Mouse (Mus musculus) urinary bladder, postnatal 4 days (tissue): ENCODE measurements around the gene Zbtb9.

Source experiments
- DNase-seq, 2 experiments: peaks; one replicate each; pipeline ENCODE4 v3.0.0; 2021 to 2022; ENCODE audit warnings: low spot score in 2 of 2

The Zbtb9 gene

GRCm38 (mm10) chr17:27011998-27012672 is 39.2 kb downstream of the Zbtb9 start:
- no peak for DNase-seq

GRCm38 (mm10) chr17:27012909-27013308 is 39.9 kb downstream of the Zbtb9 start:
- DNase-seq, result no peak

DNA sequence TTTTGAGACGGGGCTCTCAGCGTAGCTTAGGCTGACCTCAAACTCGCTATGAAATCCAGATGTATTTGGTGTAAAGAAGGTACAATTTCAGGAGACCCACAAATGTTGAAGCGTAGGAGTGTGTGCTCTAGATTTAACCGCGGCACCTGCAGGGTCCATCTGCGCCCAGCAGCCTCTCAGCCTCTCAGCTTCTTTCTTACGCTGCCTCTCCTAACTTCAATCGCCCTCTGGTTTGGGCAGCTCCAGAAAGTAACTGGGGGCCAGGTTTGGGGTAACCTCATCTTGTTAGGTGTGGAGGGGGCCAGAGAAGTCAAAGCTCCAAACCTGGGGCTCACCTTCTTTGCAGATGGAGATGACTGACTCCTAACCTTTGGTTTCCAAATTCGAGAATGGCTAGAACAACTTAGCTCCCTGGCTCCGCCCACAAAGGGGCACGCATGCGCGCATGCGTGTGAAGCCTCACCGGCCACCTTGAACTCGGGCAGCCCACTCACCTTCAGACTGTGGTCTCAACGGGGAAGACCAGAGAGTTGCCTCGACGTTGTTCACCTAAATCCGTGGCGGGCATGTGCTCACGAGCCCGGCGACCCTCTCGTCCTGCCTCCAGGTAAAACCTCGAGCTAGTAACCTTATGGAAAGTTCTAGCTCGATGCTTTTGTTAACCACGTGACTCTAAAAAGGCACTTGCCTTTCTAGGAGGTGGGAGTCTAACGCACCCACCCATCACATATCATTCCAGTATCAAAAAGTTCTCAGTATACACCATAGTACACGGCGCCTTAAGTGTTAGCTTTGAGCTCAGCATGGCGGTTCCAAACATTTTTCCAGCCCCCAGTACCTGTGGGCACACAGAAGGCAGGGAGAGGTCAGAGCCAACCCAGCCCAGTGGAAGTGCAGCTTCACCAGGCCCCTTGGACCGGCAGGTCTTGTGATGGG is 44.9 kb downstream of the Zbtb9 start:
- peak; percentile 80 to 87 for DNase-seq

DNA sequence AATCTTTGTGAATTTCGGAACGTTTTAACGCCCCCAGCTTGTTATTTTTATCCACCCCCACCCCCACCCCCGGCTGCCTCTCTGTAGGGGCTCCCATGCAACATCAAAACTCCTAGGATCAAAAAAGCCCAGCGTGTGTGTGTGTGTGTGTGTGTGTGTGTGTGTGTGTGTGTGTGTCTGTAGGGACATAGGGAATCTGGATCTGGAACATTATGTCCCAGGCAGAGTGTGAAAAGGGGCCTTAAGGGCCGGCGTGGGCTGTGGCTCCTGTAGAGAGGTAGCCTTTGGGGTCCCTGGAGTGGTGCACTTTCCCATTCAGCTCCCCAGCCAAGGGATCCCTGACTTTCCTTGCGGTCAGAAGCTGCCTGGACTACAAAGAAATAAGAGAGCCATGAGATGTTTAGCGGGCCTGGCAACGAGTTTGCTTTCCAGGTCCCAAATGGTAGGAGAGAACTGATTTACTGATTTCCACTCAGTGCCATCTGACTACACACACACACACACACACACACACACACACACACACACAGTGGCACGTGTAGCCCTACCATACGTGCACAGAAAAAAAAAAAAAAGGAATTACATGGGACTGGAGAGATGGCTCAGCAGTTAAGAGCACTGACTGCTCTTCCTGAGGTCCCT is 45.7 kb downstream of the Zbtb9 start:
- peak in 1 of 2 experiments; percentile 24 for DNase-seq

- no peak for DNase-seq
Measured at GRCm38 (mm10) chr17:27021076-27021475, 48.1 kb downstream of the Zbtb9 start.

GRCm38 (mm10) chr17:27021736-27022135 is 48.8 kb downstream of the Zbtb9 start:
- DNase-seq, result no peak

GRCm38 (mm10) chr17:27023342-27023741 is 50.4 kb downstream of the Zbtb9 start:
- DNase-seq, result no peak

GRCm38 (mm10) chr17:27025326-27025902 is 52.4 kb downstream of the Zbtb9 start:
- DNase-seq, result no peak

DNA sequence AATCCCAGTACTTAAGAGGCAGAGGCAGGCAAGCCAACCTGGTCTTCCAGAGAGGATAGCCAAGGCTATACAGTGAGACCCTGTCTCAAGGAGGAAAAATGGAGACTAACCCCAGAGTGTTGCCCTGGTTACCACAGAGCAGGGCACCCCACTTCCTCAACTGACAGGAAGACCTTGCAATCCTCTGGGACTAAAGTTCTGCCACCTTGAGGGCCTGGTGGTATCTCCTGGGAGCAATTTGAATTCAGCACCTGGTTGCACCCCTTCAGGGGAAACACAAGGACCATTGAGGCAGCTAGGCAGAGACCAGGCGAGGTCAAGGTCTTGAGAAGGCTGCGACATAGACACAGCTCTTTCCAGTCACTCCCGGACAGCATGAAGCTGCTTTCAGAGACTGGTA is 53.0 kb downstream of the Zbtb9 start:
- DNase-seq, result no peak

DNA sequence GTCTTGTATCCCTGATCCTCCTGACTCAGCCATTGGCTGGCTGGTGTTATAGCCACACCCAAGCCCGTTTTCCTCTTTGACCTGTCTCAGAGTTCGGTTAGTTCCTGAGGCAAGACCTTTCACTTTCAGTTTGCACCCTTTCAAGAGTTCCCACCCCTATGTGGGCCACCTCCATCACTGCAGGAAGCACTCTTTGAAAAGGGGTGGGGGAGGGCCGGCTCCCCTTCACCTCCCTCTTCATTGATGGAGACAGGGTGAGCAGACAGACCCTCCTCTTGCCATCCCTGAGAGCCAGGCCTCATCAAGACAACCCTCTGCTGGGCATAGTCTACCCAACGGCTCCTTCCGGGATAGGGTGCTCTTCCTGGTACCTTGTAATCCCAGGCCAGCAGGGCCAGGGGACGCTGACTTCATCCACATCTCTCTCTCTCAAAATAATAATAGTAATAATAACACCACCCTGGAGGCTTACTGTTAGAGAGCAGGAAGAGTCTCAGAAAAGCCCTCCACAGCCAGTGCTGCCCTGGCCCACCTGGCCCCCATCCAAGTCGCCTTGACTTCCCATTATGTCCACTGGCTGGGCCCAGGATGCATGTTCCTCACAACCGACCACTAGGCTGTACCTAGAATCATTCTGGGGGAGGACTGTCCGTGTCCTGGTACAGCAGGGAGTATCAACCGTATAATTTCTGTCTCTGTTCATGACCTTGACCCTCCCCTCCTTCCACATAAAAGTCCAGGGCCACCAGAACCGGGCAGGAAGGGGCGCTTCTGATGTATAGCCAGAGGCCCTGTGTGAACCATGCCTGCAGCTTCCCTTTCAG is 54.7 kb downstream of the Zbtb9 start:
- DNase-seq, result no peak

DNA sequence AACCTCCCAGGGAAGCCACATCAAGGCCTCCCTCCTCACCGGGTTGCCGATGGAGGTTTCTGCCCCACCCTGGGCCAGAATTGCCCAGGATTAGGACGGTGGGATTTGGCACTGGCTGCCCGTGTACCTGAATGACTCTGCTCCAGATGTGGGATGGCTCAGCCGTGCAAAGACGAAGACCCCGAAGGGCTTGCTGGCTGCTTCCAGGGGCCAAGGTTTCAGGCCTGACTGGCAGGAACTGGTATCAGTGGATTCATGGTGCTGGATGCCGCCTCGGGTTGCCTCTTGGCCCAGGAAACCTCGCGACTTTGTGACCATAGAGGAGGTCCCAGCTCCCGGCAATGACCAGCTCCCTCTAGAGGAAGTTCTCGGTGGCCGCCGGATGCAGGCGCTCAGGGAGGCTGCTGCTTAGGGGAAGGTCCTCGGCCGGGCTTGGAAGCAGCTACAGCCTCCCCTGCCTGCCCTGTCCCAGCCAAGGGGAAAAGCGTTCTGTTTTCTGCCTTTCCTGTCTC is 55.4 kb downstream of the Zbtb9 start:
- DNase-seq, result peak; percentile 87 to 93

DNA sequence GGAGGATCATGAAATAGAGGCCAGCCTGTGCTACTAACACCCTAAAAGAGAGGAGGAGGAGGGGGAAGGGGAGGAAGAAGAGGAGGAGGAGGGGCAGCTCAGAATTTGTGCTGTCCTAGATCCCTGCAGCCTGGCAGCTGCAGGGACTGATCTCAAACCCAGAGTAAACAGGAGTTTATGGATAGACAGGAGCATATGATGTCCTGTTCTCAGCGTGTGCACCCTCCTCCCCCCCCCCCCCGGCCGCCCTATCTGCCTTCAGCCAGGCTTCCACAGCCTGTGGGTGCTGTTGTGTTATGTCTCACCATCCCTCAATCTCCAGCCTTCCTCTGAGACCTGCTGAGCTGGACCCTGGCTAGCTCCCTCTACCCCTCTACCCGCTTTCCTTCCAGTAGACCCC is 55.9 kb downstream of the Zbtb9 start, which contains the start of gene Bak1:
Gene Bak1, minus strand, starts transcription at position 101 of the 400 bp plus-strand sequence.
- no peak for DNase-seq

DNA sequence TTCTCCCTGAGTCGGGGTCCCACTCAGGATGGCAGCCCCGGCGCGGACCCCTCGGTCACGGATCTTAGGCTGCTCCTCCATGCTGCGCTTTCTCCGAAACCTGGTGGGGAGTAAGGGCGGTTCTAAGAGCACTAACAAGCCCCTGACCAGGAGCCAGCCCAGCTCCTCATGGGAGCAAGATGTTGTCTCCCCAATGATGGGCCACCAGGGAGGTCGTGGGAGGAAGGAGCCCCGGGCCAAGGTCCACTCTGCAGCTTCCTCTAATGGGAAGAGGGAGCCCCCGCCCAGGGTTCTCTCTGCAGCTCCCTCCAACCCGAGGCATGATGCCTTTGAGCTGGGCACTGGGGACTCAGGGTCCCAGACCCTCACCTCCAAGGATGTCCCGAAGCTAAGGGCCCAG is 56.5 kb downstream of the Zbtb9 start:
- DNase-seq, result no peak

DNA sequence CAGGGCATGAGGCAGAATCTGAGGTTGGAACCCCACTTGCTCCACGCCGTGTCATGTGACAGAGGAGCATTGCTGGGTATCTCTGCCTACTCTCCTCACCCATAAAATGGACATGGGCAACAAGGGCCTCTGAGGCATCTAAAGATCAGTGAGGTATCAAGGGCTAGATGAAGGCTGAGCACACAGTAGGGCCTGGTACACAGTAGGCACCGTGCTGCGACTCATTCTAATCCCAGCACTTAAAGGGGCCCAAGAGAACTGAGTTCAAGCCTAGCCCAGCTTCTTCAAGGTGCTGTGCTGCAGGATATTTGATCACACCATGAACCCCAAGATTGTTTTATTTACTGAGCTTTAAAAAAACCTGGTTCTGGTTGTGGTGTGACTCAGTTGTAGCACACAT is 57.9 kb downstream of the Zbtb9 start:
- DNase-seq, result no peak

GRCm38 (mm10) chr17:27032328-27032727 is 59.4 kb downstream of the Zbtb9 start:
- DNase-seq, result no peak

GRCm38 (mm10) chr17:27032869-27033268 is 59.9 kb downstream of the Zbtb9 start:
- peak; percentile 74 to 86 for DNase-seq

DNA sequence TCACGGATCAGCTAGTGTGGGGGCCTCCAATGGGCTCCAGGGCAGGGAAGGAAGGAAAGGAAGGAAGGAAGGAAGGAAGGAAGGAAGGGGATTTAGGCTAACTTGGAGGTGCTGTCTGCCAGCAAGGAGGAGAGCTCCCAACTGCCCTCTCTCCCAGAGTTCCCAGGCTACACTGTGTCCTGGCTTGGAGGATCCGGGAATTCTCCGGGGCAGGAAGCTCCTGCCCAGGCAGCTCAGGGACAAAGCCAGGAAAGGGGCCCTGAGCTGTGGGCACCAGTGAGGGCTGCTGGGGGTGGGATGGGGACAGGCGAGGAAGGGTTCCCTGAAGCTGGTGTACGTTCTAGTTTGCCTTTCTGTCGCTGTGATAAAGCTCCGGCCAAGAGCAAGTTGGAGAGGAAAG is 63.5 kb downstream of the Zbtb9 start:
- DNase-seq, result no peak

GRCm38 (mm10) chr17:27038335-27039050 is 65.5 kb downstream of the Zbtb9 start:
- DNase-seq, result no peak

GRCm38 (mm10) chr17:27039432-27040102 is 66.6 kb downstream of the Zbtb9 start:
- DNase-seq, result no peak
